Mouse (Mus musculus) c-Kit-negative CD71-positive TER-119-positive erythroid progenitor cells, embryonic 14.5 days (primary cell): ENCODE data around the gene Ppfibp2.

ENCODE experiments used
- DNase-seq: peaks from one replicate; pipeline ENCODE4 v3.0.0-alpha.2; 2013; ENCODE audit warnings: low read depth, low spot score

The Ppfibp2 gene

DNA sequence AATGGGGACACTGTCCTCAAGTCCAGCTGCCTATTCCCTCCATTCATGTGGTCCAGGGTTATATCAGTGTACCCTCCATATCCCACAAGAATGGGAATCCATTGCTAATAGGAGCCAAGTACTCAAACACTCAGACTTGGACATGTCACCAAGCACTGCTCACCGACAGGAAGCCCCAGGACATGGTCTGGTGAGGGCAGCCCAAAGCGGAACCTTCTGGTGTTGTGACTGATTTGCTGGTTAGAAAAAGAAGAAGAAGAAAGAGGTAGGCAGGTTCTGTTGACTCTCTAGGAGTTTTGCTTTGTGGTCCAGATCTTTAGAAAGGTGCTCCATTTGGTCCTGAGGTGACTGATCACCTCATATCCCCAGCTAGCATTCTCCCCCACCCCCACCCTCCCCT, 161.7 kb downstream of the Ppfibp2 start:
- DNase-seq: no peak

DNA sequence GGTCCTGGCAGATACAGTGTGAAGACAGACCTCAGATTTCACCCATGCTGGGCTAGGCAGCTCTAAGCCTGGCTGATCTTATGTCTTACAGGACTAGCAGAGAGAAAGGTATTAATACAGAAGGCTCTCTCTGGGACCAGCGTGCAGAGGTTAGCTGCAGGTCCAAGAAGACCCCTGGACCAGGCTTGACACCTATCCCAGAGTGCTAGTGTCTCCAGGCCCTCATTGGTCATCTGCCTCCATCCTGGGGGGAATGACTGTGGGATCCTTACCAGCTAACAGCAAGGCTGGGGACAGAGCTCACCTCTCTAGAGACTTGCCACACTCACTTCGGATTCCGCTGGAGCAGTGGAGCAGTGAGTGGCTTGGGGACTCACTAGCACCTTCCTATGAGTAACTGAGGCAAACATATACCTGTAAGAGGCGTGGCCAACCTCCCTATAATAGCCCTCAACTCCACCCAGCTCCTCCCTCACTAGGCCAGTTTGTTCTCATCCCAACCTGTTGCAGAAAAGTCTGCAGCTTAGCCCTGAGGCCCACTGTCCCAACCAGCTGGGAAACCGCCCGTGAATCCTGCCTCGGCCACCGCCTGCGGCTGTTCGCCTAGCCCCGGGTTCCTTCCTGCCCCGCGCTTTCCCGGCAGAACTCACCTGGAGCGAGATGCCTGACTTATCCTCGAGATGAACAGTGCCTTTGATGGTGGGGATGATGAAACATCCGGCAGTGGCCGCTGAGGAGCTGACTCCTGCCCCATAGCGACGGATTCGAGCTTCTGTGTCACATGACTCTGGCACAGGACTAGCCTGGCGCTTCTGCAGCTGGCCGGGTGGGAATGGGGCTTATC, 162.5 kb downstream of the Ppfibp2 start, which contains the start of gene Cyb5r2:
Gene Cyb5r2 (minus strand): TSS at position 725 of the 844 bp plus-strand sequence.
- no peak for DNase-seq

DNA sequence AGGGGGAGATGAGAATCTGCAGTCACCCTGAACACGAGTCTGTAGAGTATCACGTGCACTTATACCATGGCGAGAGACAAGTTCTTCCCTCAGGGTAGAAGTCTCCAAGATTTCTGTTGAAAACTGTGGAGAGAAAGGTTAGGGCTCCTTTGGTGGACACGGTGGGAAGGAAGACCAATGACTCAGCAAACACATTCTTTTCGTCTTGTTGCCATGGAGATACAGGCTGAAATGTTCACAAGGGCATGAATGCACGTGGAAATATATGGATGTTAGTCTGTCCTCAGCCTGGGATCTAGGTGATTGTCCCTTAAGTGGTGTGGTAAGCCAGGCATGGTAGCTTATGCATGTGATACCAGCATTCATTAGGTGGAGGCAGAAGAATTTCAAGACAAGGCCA, 175.8 kb downstream of the Ppfibp2 start:
- no peak for DNase-seq

DNA sequence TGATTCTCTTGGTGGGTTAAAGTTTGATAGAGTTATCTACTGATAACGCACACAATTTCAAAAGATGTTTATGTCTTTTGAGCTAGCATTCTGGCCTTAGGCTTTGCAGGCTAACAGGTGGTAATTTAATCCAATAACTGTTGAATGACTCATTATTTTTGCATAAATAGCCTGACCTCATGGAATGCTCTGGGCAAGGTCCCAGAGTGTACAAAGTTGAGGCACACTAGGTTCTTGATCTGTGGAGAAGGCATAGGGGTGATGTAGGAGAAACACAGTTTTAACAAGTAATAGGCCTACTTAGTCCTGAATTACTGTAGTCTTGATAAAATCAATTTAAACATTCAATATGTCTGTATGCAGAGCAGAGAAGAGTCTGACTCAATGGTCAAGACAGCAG, 183.2 kb downstream of the Ppfibp2 start:
- DNase-seq: no peak

DNA sequence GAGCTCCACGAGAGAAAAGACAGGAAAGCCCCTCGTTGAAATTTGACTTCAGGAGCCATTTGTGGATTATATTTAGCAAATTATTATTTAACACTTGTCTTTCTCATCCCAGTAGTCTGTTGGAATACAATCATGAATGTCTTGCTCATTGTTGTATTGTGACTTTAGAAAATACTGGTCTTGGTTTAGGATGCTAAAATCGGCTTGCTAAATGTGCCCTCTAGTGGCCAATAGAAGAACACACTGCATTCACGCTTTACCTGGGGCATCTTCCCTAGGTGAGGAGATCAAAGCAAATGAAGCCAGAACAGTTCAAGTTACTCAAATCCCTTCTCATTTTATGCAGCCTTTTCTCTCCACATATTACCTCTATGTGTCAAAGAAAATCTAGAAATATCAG, 184.6 kb downstream of the Ppfibp2 start:
- no peak for DNase-seq

DNA sequence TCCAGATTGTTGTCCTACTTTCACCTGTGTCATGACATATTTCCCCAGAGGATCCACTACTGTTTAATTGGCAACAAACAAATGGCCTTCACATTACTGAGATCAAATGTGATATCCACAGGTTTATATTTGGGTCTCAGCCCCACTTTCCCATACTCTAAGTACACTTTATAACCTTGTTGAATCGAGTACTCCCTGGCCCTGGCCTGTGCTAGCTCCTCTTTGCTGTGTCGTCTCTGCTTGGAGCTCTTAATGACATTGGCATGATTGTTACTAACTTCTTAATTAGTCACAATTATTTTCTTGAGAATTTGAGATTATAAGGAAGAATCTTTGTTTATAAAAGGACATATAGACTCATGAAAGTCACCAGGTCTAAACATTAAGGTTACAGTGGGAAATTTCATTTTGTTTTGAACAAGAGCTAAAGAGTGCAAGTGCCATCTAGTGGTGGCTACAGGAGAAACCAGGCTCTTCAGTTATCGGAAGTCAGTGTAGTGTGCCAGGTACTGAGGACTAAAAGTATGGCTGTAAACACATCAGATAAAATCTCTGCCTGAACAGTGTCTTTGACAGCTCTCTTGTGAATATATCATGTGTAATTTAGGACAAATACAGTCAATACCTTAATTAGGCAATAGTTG, 193.1 kb downstream of the Ppfibp2 start:
- no peak for DNase-seq

DNA sequence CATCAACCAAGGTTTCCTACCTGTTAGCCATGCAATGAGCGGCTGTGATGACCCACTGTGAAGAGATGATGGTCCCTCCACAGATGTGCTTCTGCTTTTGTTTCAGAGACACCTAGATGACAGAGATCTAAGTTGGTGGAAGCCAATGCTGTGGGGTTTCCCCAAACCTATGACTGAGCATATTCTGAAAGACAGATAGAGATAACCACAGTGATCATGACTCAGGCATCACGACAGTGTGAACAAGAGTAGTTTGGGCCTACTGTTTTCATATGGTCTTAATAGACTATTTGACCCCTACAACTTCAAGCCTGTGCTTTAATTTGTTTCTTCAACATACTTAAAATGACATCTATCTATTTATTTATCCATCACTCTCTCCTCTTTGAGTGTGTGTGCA, 201.5 kb downstream of the Ppfibp2 start:
- no peak for DNase-seq
